Mouse (Mus musculus) heart, postnatal 0 days (tissue): Measurements from ENCODE around the gene Unc13b. TPM values are rescaled to one million over a fixed set of nuclear protein-coding genes. Genes with fewer than 3 reads are reported as not detected.

Experiments used
- ATAC-seq: fragments of 200-750 bp; cut with Nextera tagmentation; 2 replicates; pipeline ENCODE4 v1.8.0; 2017; ENCODE audit warnings: low read depth, moderate number of reproducible peaks, moderate library complexity; ENCODE audit not compliant: insufficient read depth
- DNase-seq: peaks from one replicate; pipeline ENCODE4 v3.0.0-alpha.2; 2016; ENCODE audit warnings: low spot score
- H3K27ac ChIP-seq: fragments of 300-500 bp; sonication (generic); 2 replicates; pipeline ENCODE4 v1.5.1; 2014; ENCODE audit warnings: low read depth, mild to moderate bottlenecking
- H3K27me3 ChIP-seq: fragments of 300-500 bp; sonication (generic); 2 replicates; pipeline ENCODE4 v1.6.1; 2014; ENCODE audit warnings: low read length, mixed read lengths; ENCODE audit not compliant: control insufficient read depth, insufficient read depth
- H3K36me3 ChIP-seq: fragments of 300-500 bp; sonication (generic); replicated peaks from 2 replicates; pipeline ENCODE4 v1.6.1; 2014; ENCODE audit warnings: low read length, mixed read lengths; ENCODE audit not compliant: control insufficient read depth, insufficient read depth
- H3K4me1 ChIP-seq: fragments of 300-500 bp; sonication (generic); 2 replicates; pipeline ENCODE4 v1.6.1; 2014; ENCODE audit warnings: antibody characterized with exemption; ENCODE audit not compliant: control insufficient read depth, insufficient read depth
- H3K4me2 ChIP-seq: fragments of 300-500 bp; sonication (generic); 2 replicates; pipeline ENCODE4 v1.6.1; 2014; ENCODE audit warnings: low read depth, mild to moderate bottlenecking, low read length, moderate library complexity
- H3K4me3 ChIP-seq: fragments of 300-500 bp; sonication (generic); 2 replicates; pipeline ENCODE4 v1.5.1; 2014; ENCODE audit warnings: low read depth, low read length
- H3K9ac ChIP-seq: fragments of 300-500 bp; sonication (generic); replicated peaks from 2 replicates; pipeline ENCODE4 v1.6.1; 2014; ENCODE audit warnings: low read depth, low read length, mixed read lengths
- H3K9me3 ChIP-seq: fragments of 300-500 bp; sonication (generic); replicated peaks from 2 replicates; pipeline ENCODE4 v1.6.1; 2016; ENCODE audit warnings: low read length; ENCODE audit not compliant: control insufficient read depth
- CTCF ChIP-seq: IDR thresholded peaks from 2 replicates; pipeline ENCODE4 v1.5.1; 2016; ENCODE audit warnings: antibody characterized with exemption, control low read depth, low read depth
- EP300 ChIP-seq: IDR thresholded peaks from 2 replicates; pipeline ENCODE4 v1.6.1; 2016; ENCODE audit warnings: antibody characterized with exemption, low read depth
- WGBS: fragments of 180-500 bp; shearing (Covaris S2); extraction: QIAGEN DNeasy Blood & Tissue Kit; methylation state at CpG from one replicate; pipeline ENCODE4 v1.1.7; 2014; 5-methylcytosine and 5-hydroxymethylcytosine counted together
- polyA plus RNA-seq: library from polyadenylated mRNA; unstranded; fragments of >200 nt; fragmentation: Nextera tagmentation; extraction: Ambion mirVana; gene quantifications from 2 replicates; pipeline ENCODE4 v1.2.1, GENCODE M21; 2015
- total RNA-seq: library from RNA; depleted of rRNA; stranded (reverse); fragments of >200 nt; gene quantifications from 2 replicates; pipeline ENCODE4 v1.2.3, GENCODE M21; 2014; ENCODE audit warnings: low replicate concordance

The Unc13b gene
- total and polyA plus RNA-seq, 2 experiments from 2014 or later = 5.4 to 51.8 TPM

DNA sequence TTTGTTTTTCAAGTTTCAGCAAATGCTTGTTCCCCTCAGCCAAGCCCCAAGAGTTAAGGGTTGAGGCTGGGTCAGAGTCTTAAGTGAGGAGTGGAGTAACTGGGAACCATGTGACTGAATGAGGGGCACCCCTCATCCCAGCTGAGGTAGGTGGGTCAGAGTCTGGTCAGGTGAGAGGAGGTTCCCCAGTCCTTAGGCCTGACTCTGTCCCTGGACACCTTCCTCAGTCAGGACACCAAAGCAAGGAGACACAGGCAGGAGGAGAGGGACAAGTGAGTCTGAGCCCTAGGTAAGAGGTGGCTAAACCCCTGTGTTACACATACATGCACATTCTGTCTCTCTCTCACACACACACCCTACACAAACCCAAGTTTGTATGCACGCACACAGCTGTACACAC lies 26.3 kb upstream of the Unc13b start:
- no peak overlapping the region for H3K27ac ChIP-seq
- no peaks in the 10 kb centered on the region for H3K9me3 ChIP-seq
- H3K4me3 ChIP-seq = no peak overlapping the region
- DNase-seq = no peak
- peaks cover 54% of the 10 kb centered on the region for H3K36me3 ChIP-seq
- H3K9ac ChIP-seq = no peak overlapping the region
- H3K4me1 ChIP-seq = peaks cover 6% of the 10 kb centered on the region; the same call in 1 of the 2 replicates
- no peak for ATAC-seq
- WGBS = 100% methylated on average over 1 of the region's 1 CpGs
- no peaks in the 10 kb centered on the region for H3K27me3 ChIP-seq
- no peak for TF ChIP-seq CTCF
- TF ChIP-seq EP300 = no peak
- no peak overlapping the region for H3K4me2 ChIP-seq

DNA sequence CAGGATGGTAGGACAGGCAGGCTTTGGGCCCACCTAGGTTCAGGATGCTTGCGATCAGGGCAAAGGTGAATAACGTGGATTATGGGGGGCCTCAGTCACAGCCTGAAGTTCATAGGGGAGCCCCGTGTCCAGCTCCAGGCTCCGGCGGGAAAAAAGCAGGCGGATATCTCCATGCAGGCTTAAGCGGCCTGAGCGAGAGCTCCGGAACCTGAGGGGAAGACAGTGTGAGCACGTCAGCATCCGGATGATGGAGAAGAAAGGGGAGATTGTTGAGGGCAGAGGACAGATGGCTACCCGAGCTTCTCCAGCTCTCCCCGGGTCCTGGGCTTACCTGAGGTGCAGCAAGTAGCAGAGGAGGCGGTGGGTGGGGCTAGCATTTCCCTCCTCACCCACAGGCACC lies 25.3 kb upstream of the Unc13b start:
- H3K9ac ChIP-seq = no peak overlapping the region; the same call in 1 of the 2 replicates
- H3K4me1 ChIP-seq = peaks cover 15% of the 10 kb centered on the region
- H3K27me3 ChIP-seq = no peaks in the 10 kb centered on the region
- no peaks in the 10 kb centered on the region for H3K9me3 ChIP-seq
- H3K4me2 ChIP-seq = no peak overlapping the region
- TF ChIP-seq EP300 = no peak
- TF ChIP-seq CTCF = no peak
- H3K4me3 ChIP-seq = no peak overlapping the region
- ATAC-seq (no peak), DNase-seq (no peak)
- H3K36me3 ChIP-seq = peaks cover 45% of the 10 kb centered on the region
- 82% methylated on average over 14 of the region's 14 CpGs for WGBS
- no peak overlapping the region for H3K27ac ChIP-seq

DNA sequence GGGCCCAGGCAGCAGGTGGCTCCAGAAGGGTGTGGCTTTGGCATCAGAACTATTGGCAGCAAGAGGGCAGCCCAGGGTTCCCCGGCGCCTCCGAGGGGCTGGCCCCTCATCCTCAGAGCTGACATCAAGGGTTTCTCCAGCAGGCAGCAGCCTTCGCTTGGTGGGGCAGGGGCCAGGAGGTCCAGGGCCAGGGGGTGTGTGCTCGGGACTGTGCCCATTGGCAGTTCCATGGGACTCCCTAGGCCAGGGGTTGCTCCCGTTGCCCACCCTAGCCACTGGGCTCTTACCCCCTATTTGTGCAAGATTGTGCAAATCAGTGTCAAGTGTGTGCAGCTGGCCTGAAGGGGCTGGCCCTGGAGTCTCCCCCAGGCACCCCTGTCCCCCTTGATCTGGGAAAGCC lies 22.9 kb upstream of the Unc13b start:
- H3K4me1 ChIP-seq = peaks cover 26% of the 10 kb centered on the region
- no peak for ATAC-seq
- 84% methylated on average over 6 of the region's 6 CpGs for WGBS
- no peak for DNase-seq
- no peaks in the 10 kb centered on the region for H3K27me3 ChIP-seq
- H3K36me3 ChIP-seq = peaks cover 34% of the 10 kb centered on the region
- H3K9ac ChIP-seq = no peak overlapping the region
- no peak overlapping the region for H3K4me2 ChIP-seq
- no peak for TF ChIP-seq EP300
- no peak for TF ChIP-seq CTCF
- H3K9me3 ChIP-seq = no peaks in the 10 kb centered on the region
- H3K27ac ChIP-seq = no peak overlapping the region
- H3K4me3 ChIP-seq = no peak overlapping the region

DNA sequence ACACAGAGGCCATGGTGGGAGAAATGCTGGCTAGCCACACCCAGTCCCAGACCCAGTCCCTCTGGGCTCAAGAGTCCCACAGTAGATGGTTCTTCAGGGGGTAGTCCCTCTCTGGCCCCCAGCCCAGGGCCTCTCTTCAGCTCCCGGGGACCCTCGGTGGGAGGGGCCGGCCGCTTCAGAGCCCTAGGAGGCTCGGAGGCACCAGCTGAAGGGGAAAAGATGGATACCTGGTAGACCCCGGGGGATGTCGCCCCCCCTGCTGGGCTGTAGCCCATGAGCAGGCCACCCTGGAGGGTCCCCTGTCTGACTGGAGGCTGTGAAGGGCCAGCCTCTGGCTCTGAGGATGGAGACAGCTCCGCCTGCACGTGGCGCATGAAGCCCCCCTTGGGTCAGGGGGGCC lies 22.4 kb upstream of the Unc13b start:
- Histone ChIP-seq H3K4me2 (no peak overlapping the region), H3K36me3 (peaks cover 34% of the 10 kb centered on the region), H3K4me3 (no peak overlapping the region), H3K27ac (no peak overlapping the region), H3K4me1 (peaks cover 26% of the 10 kb centered on the region), H3K9me3 (no peaks in the 10 kb centered on the region), H3K27me3 (no peaks in the 10 kb centered on the region), H3K9ac (no peak overlapping the region)
- TF ChIP-seq EP300 = no peak
- no peak for TF ChIP-seq CTCF
- WGBS = 88% methylated on average over 10 of the region's 10 CpGs
- DNase-seq (no peak), ATAC-seq (no peak)

DNA sequence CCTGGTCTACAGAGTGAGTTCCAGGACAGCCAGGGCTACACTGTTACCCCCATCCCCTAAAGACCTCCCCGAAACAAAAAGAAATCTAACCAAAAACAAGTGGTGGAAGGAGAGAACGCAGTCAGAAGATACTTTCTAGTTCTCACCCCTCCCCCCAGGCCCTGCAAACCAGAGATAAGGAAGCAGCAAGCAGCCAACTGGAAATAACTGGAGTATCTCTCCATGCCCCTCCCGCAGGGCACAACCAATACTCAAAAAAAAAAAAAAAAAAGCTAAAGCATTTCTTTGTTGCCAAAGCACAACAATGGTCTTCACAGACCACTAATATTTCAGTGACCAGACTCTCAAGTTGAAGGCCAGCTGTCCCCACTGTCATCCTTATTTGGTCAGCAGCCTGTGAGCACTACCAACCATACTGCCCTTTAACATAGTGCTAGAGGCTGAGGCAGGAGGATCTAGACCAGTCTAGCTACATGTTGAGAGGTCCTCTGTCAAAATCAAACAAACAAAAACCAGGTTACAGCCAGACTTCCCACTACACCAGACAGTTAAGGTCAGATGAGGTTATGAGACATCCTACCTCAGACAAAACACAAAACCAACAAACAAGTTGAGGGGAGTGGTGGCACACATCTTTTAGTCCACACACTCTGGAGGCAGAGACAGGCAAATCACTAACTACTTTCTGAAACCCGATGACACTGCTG lies 20.7 kb upstream of the Unc13b start:
- H3K9me3 ChIP-seq = no peaks in the 10 kb centered on the region
- TF ChIP-seq EP300 (no peak), CTCF (no peak)
- H3K27me3 ChIP-seq = no peaks in the 10 kb centered on the region
- H3K9ac ChIP-seq = no peak overlapping the region
- H3K4me3 ChIP-seq = no peak overlapping the region
- peaks cover 34% of the 10 kb centered on the region for H3K36me3 ChIP-seq
- peak overlapping the region; percentile 99; the same call in 1 of the 2 replicates for H3K4me2 ChIP-seq
- H3K27ac ChIP-seq = no peak overlapping the region
- 26% methylated on average over 4 of the region's 4 CpGs for WGBS
- DNase-seq = no peak
- peaks cover 22% of the 10 kb centered on the region for H3K4me1 ChIP-seq
- ATAC-seq = no peak
